Mouse (Mus musculus) forebrain, embryonic 14.5 days (tissue): ENCODE data around the gene Defb41. TPM values are rescaled to one million over a fixed set of nuclear protein-coding genes. Genes with fewer than 3 reads are reported as not detected.
A peak's percentile ranks its signal among the peaks of the same experiment; 100 is the strongest.
"Not testable (repeated sequence)": the region's sequence is repeated elsewhere in the genome, so short reads cannot be mapped to it uniquely, and the experiment has no call there.

ENCODE experiments used
- ATAC-seq: fragments of 200-750 bp; cut with Nextera tagmentation; 2 replicates; pipeline ENCODE4 v1.8.0; 2017; ENCODE audit warnings: mild to moderate bottlenecking, moderate library complexity
- DNase-seq: peaks from one replicate; pipeline ENCODE4 v3.0.0-alpha.2; 2015; ENCODE audit warnings: low spot score
- H3K27ac ChIP-seq: fragments of 300-500 bp; sonication (generic); 2 replicates; pipeline ENCODE4 v1.5.1; 2014; ENCODE audit warnings: low read depth, mild to moderate bottlenecking, control low read depth, low read length, moderate library complexity
- H3K27me3 ChIP-seq: fragments of 300-500 bp; sonication (generic); replicated peaks from 2 replicates; pipeline ENCODE4 v1.6.1; 2014; ENCODE audit warnings: low read length, control low read depth, mixed read lengths; ENCODE audit not compliant: control insufficient read depth, insufficient read depth
- H3K36me3 ChIP-seq: fragments of 300-500 bp; sonication (generic); 2 replicates; pipeline ENCODE4 v1.6.1; 2014; ENCODE audit warnings: low read length, control low read depth; ENCODE audit not compliant: control insufficient read depth, insufficient read depth
- H3K4me1 ChIP-seq: fragments of 300-500 bp; sonication (generic); 2 replicates; pipeline ENCODE4 v1.6.1; 2014; ENCODE audit warnings: antibody characterized with exemption, low read length, control low read depth; ENCODE audit not compliant: control insufficient read depth, insufficient read depth
- H3K4me2 ChIP-seq: fragments of 300-500 bp; sonication (generic); 2 replicates; pipeline ENCODE4 v1.6.1; 2014; ENCODE audit warnings: mild to moderate bottlenecking, control low read depth, low read length
- H3K4me3 ChIP-seq: fragments of 300-500 bp; sonication (generic); 2 replicates; pipeline ENCODE4 v1.5.1; 2014; ENCODE audit warnings: low read depth, low read length, control low read depth
- H3K9ac ChIP-seq: fragments of 300-500 bp; sonication (generic); 2 replicates; pipeline ENCODE4 v1.6.1; 2014; ENCODE audit warnings: mild to moderate bottlenecking, low read length, control low read depth, moderate library complexity
- H3K9me3 ChIP-seq: fragments of 300-500 bp; sonication (generic); replicated peaks from 2 replicates; pipeline ENCODE4 v1.6.1; 2016; ENCODE audit warnings: low read length, control low read depth, mixed read lengths; ENCODE audit not compliant: control insufficient read depth
- WGBS: fragments of 180-500 bp; shearing (Covaris S2); extraction: QIAGEN DNeasy Blood & Tissue Kit; methylation state at CpG from one replicate; pipeline ENCODE4 v1.1.7; 2014; 5-methylcytosine and 5-hydroxymethylcytosine counted together
- polyA plus RNA-seq: library from polyadenylated mRNA; unstranded; fragments of >200 nt; fragmentation: Nextera tagmentation; extraction: Ambion mirVana; gene quantifications from 2 replicates; pipeline ENCODE4 v1.2.1, GENCODE M21; 2014

Defb41 gene
- not detected in 2 replicates for polyA plus RNA-seq

GRCm38 (mm10) chr1:18265038-18265437 is at the start of gene Defb41:
TSS of gene Defb41 (minus strand) at chr1:18265138.
- H3K36me3 ChIP-seq, result no peaks in the 10 kb centered on the region
- no peak within 1 kb of the TSS for H3K27ac ChIP-seq
- no peaks in the 10 kb centered on the region for H3K9me3 ChIP-seq
- ATAC-seq (no peak), DNase-seq (no peak)
- no peak within 1 kb of the TSS for H3K4me3 ChIP-seq
- no peaks in the 10 kb centered on the region for H3K4me1 ChIP-seq
- no peaks in the 10 kb centered on the region for H3K27me3 ChIP-seq
- H3K4me2 ChIP-seq, result no peak within 1 kb of the TSS
- no peak within 1 kb of the TSS for H3K9ac ChIP-seq

GRCm38 (mm10) chr1:18308474-18308829 is 43.5 kb upstream of the Defb41 start:
- no peak overlapping the region for H3K4me3 ChIP-seq
- H3K9me3 ChIP-seq, result no peaks in the 10 kb centered on the region
- H3K4me2 ChIP-seq, result no peak overlapping the region
- ATAC-seq (peak; percentile 45; the same call in 1 of the 2 replicates), DNase-seq (peak; percentile 54)
- no peaks in the 10 kb centered on the region for H3K4me1 ChIP-seq
- 75% methylated on average over 4 of the region's 4 CpGs for WGBS
- no peaks in the 10 kb centered on the region for H3K27me3 ChIP-seq
- H3K9ac ChIP-seq, result no peak overlapping the region
- H3K27ac ChIP-seq, result no peak overlapping the region
- H3K36me3 ChIP-seq, result no peaks in the 10 kb centered on the region

DNA sequence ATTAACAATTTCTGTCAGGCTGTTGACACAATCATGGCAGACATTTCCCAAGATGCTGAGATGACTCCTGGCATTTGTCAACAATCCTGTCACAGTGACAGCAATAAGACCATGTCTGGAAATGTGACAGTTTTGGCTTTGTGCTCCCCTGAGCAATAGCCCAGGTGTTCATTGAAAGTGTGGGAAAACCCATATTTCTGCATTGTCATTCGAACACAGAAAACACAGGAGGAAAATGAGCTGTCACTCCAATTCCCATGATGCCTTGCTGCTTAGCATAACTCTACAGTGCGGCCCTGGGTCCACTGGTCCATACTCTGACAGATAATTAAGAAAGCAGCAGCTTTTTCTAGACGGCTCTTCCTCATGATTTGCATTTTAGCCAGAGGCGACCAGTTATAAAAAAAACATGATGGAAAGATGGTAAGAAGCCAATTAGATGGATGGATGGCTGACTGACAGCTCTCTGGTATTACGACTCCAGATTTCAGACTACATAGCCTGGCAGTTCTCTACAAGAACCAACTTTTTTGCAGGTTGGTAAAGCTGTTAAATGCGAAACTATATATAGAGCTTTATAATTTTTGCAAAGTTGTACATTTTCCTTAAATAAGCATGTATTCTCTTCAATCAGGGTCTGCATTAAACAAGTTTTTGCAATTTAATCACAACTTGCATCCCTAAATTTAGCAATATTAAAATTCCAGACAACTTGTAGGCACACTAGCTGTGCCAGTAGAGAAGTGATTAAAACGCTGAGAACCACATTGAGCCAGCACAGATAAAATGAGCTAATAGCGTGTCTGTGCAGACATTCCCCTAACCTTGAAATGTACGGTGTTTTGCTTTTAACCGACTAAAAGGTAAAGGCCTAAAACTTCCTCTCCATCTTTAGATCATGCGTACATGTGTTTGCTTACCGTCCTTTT is 42.9 kb upstream of the Defb41 start:
- ATAC-seq (peak; percentile 89), DNase-seq (peak; percentile 81)
- Histone ChIP-seq H3K4me1 (no peaks in the 10 kb centered on the region), H3K4me3 (no peak overlapping the region), H3K36me3 (no peaks in the 10 kb centered on the region), H3K27me3 (no peaks in the 10 kb centered on the region), H3K27ac (no peak overlapping the region), H3K4me2 (no peak overlapping the region), H3K9me3 (no peaks in the 10 kb centered on the region), H3K9ac (no peak overlapping the region)
- 71% methylated on average over 12 of the region's 12 CpGs for WGBS

- H3K27me3 ChIP-seq, result no peaks in the 10 kb centered on the region
- H3K9me3 ChIP-seq, result no peaks in the 10 kb centered on the region
- no peak overlapping the region for H3K4me3 ChIP-seq
- DNase-seq, result peak; percentile 72
- 32% methylated on average over 4 of the region's 4 CpGs for WGBS
- peak; percentile 87; the same call in 1 of the 2 replicates for ATAC-seq
- H3K36me3 ChIP-seq, result no peaks in the 10 kb centered on the region
- no peaks in the 10 kb centered on the region for H3K4me1 ChIP-seq
- no peak overlapping the region for H3K9ac ChIP-seq
- H3K27ac ChIP-seq, result 0 out of 2 replicates have a peak overlapping the region, but pooled peaks have one; percentile 62
- no peak overlapping the region for H3K4me2 ChIP-seq
Measured at GRCm38 (mm10) chr1:18292515-18292914, 27.6 kb upstream of the Defb41 start.

GRCm38 (mm10) chr1:18288860-18289259 is 23.9 kb upstream of the Defb41 start:
- Histone ChIP-seq H3K27ac (no peak overlapping the region), H3K9ac (no peak overlapping the region), H3K4me2 (no peak overlapping the region), H3K4me1 (no peaks in the 10 kb centered on the region), H3K36me3 (no peaks in the 10 kb centered on the region), H3K4me3 (no peak overlapping the region), H3K9me3 (no peaks in the 10 kb centered on the region), H3K27me3 (no peaks in the 10 kb centered on the region)
- ATAC-seq (no peak), DNase-seq (peak; percentile 15)
- WGBS, result 43% methylated on average over 3 of the region's 3 CpGs

DNA sequence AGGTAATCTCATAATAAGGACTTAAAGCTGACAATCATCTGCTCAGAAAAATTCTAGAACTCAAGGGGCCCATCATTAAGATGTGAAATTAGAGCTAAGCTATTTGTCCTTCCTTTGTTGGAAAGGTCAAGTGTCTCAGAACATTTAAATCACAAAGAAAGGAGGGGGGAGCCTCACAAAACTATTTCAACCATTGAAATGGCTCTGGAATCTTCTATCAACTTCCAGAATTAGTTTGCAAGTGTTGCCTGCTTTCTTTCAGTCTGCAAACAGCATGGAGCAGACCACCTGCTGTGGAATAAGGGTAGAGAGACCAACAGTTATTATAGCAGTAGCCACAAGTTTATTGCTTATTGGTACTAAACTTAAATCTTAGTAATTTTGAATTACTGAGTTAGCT is 22.4 kb upstream of the Defb41 start:
- H3K27me3 ChIP-seq, result no peaks in the 10 kb centered on the region
- ATAC-seq, result no peak

GRCm38 (mm10) chr1:18271095-18271494 is 6.2 kb upstream of the Defb41 start:
- WGBS, result 91% methylated on average over 4 of the region's 4 CpGs
- H3K4me3 ChIP-seq, result no peak overlapping the region
- H3K9me3 ChIP-seq, result no peaks in the 10 kb centered on the region
- H3K9ac ChIP-seq, result no peak overlapping the region
- H3K4me1 ChIP-seq, result no peaks in the 10 kb centered on the region
- no peak for ATAC-seq
- no peaks in the 10 kb centered on the region for H3K36me3 ChIP-seq
- H3K27me3 ChIP-seq, result no peaks in the 10 kb centered on the region
- H3K27ac ChIP-seq, result no peak overlapping the region
- no peak for DNase-seq
- H3K4me2 ChIP-seq, result no peak overlapping the region

More for the DNA sequence above, 22.4 kb upstream of the Defb41 start:
- Histone ChIP-seq H3K27ac (no peak overlapping the region), H3K4me1 (no peaks in the 10 kb centered on the region), H3K9ac (no peak overlapping the region), H3K4me2 (no peak overlapping the region), H3K36me3 (no peaks in the 10 kb centered on the region), H3K9me3 (no peaks in the 10 kb centered on the region), H3K4me3 (no peak overlapping the region)
- DNase-seq, result no peak

- Histone ChIP-seq H3K36me3 (no peaks in the 10 kb centered on the region), H3K4me2 (no peak overlapping the region), H3K27me3 (no peaks in the 10 kb centered on the region), H3K27ac (no peak overlapping the region), H3K4me1 (no peaks in the 10 kb centered on the region), H3K4me3 (no peak overlapping the region), H3K9ac (no peak overlapping the region), H3K9me3 (no peaks in the 10 kb centered on the region)
- no peak for ATAC-seq
- WGBS, result 47% methylated on average over 5 of the region's 5 CpGs
- no peak for DNase-seq
Measured at GRCm38 (mm10) chr1:18268845-18269244, 3.9 kb upstream of the Defb41 start.

GRCm38 (mm10) chr1:18245801-18246580 is 18.9 kb downstream of the Defb41 start:
- WGBS, result 82% methylated on average over 9 of the region's 9 CpGs
- H3K4me1 ChIP-seq, H3K9me3 ChIP-seq, H3K4me3 ChIP-seq, H3K27me3 ChIP-seq, H3K9ac ChIP-seq, ATAC-seq, DNase-seq, H3K36me3 ChIP-seq, H3K4me2 ChIP-seq, H3K27ac ChIP-seq: not testable (repeated sequence)
